Mouse (Mus musculus): Measurements from ENCODE around the gene Krcc1. TPM values are rescaled to one million over a fixed set of nuclear protein-coding genes. Genes with fewer than 3 reads are reported as not detected.
"Not testable (repeated sequence)": the region's sequence is repeated elsewhere in the genome, so short reads cannot be mapped to it uniquely, and the experiment has no call there.

Krcc1 gene
- total RNA-seq, 2 experiments from 2014 or later: 12.3 to 13.5 TPM

DNA sequence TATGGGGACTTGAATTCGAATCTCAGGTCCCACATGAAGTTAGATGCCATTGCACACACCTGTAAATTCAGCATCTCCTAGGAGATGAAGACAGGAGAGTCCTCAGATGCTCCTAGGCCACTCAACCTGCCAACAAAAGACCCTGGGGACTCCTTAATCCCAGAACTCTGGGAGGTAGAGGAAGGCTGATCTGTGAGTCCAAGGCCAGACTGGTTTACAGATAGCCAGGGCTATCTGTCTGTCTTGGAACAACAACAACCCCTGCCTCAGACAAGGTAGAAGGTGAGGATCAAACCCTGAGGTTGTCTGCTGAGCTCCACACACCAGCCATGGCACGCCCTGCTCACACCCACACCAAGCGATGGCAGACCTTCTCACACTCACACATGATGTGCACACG is 12.3 kb upstream of the Krcc1 start:
- DNase-seq (ENCODE audit: extremely low spot score in 1 of 2, low spot score in 2 of 2): no peak
- intact Hi-C loops (cut with DNase I): no loop called here

DNA sequence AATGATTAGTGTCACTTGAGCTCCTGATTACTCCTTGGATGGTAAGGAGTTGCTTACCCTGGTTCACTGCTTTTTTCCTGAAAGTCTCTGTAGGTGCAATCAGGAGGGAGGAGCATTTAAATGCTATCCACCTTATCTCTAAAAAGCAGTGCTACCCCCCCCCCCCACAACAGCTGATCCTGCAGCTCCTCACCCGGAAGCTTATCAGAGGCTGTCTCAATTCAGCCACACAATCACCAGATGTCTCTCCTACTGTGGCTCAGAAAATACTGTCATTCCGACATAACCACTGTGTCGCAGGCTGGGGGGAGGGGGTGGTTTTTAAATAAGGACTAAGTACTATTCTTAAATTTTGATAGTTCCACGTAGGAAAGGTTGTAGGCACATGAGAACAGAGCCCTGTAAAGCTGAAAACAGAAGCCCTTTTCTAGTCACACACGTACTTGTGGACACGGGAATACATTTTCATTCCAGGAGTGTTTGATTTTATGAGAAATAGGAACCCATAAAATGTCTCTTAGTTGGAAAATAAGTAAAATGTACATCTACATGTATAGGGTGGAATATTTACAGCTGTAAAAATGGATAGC is 11.3 kb upstream of the Krcc1 start:
- DNase-seq (ENCODE audit: extremely low spot score in 1 of 2, low spot score in 2 of 2): no peak
- intact Hi-C loops (cut with DNase I): loop anchor here (5.0 kb wide), 1 partner anchor 93 kb away; no protein-coding TSS in a partner anchor

DNA sequence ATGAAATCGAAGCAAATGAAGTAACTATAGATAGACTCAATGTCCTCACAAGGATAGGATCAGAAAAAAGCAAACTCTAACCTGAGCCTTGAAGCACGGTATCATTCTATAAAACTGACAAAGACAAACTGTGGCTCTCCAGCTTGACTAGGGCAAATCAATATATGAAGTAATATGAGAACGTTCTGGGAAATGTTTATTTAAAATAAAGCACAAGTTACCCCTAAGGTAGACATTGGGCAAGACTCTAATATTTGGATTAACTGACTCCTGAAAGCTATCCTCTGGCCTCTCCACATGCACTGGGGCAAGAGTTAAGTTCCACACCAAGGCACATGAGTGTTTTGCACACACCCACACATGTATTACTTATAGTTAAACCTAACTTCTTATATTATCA is 10.4 kb upstream of the Krcc1 start:
- no peak for DNase-seq (ENCODE audit: extremely low spot score in 1 of 2, low spot score in 2 of 2)
- intact Hi-C loops (cut with DNase I): loop anchor here (5.0 kb wide), 1 partner anchor 94 kb away; no protein-coding TSS in a partner anchor

DNA sequence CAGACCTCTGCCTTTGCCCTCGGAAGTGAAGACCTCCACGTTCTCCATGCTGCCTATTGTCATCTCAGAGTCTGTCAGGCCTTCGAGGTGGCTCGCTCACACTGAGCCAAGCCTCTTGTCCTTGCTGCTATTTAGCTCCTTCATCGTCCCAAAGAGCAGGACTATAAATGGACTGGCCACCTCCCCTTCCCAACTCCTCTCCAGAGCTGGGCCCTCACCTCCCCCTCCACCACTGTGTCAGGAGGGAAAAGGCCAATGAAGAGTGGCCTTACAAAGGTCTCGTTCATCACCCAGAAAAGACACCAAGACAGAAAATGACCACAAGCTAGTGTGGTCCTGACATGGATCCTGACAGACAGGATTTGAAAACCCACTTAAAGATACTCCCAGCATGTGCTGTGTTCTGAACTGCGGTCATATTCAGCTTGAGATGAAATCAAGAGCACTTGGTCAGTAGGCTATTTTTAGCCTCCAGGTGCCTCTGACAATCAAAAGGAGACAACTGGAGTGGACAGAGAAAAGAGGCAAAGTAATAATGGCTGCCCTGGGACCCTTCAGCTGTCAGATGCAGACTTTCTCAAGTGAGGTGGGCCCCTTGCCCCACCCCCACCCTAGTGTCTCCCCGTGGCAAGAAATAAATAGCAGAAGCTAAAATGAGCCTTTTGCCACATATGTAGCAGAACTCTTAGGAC is 9.2 kb upstream of the Krcc1 start:
- DNase-seq (ENCODE audit: extremely low spot score in 1 of 2, low spot score in 2 of 2): no peak

DNA sequence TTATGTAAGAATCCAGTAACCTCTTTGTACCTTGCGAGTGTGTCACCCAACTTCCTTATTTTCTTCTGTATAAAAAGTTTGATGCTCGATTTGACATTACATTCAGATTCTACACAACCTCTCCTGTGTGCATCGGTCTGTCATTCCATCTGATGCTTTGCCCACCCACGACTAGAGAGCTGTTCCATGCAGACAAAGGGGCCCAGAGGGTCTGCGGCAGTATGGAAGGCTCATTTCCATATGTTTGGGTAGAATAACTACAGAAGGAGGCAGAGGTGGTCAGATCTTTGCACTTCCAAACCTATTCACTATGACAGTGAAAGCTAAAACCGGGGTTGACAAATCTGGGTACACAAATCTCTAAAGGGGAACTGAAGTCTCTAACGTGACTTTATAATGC is 3.9 kb upstream of the Krcc1 start:
- DNase-seq (ENCODE audit: extremely low spot score in 1 of 2, low spot score in 2 of 2); intact Hi-C loops (cut with DNase I): not testable (repeated sequence)

More for the DNA sequence above, 9.2 kb upstream of the Krcc1 start:
- intact Hi-C loops (cut with DNase I): loop anchor here (5.0 kb wide), 1 partner anchor 95 kb away; no protein-coding TSS in a partner anchor

DNA sequence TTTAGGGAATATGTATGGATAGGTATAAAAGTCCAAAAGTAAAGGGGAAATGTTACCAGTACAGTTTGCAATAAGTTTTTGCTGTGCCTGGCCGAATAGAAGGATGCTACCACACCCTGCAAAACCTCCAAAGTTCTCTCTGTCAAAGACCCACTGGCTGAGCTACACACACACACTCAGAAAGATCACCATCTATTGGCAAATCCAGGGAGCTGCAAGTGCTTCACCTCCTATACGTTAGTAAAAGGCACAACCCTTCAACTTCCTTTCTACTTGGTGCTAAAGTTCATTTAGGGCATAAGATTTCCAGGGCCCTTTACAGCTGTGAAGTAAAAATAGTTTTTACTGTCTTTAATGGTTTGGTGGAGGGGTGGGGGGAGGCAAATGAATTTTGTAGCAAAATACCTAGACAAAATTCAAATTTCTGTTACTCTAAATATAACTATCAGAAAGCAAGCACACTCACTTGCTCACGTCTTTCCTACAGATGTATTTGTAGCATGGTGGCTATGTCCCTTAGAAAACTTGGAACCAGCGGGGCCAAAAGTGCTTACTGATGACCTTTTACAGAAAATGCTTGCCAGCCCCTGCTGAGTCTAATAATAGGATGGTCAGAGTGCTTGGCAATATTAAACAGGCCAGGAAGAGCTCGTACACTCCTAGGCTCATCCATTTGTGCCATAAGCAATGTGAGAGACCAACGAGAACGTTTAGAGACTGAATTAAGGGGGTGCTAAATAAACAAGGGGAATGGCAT is 2.4 kb upstream of the Krcc1 start:
- intact Hi-C loops (cut with DNase I): no loop called here
- DNase-seq (ENCODE audit: extremely low spot score in 1 of 2, low spot score in 2 of 2): peak in 1 of 2 experiments; percentile 12

DNA sequence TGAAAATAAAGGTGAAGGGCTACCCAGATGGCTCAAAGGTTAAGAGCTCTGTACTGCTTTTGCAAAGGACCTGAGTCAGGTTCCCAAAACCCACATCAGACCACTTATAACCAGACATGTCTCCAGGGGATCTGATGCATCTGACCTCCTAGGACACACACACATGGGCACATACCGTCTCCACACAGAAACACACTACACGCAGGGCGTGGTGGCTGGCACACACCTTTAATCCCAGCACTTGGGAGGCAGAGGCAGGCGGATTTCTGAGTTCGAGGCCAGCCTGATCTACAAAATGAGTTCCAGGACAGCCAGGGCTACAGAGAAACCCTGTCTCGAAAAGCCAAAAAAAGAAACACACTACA is 1.8 kb upstream of the Krcc1 start:
- intact Hi-C loops (cut with DNase I): loop anchor here (5.0 to 10.0 kb wide), 2 partner anchors 125 to 148 kb away; no protein-coding TSS in a partner anchor
- not testable (repeated sequence) for DNase-seq (ENCODE audit: extremely low spot score in 1 of 2, low spot score in 2 of 2)

DNA sequence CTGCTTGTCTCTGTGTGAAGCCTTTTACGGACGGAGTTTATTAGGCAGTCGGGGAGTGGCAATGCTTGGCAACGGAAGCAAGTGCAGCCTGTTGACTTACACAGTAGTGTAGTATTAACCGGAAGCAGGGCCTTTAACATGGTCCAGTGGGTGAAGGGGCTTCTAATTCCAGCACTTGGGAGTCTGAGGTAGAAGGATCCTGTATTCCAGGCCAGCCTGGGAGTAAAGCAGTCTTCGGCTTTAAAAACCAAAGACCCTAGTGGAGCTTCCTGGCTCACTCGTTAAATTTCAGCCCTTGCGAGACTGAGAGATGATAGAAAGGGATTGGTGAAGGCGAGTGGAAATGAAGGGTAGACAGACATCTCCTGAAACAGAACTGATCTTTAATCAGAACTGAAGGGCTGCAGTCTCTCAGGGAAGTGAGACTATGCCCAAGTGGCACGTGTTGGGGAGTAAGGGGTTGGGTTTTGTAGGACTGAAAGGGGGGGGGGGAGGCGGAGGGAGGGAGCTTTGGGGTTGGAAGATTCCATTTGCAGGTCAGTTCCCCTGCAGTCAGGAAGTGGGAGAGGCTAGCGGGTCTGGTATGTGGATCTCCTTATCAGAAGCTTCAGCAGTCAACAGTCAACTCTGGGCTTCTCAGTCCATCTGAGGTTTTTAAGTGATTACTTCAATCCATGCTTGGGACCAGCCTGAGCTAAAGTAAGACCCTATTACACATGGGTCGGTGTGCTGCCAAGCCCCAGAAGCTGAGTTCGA is 998 bp upstream of the Krcc1 start:
- peak; percentile 6 to 47 for DNase-seq (ENCODE audit: extremely low spot score in 1 of 2, low spot score in 2 of 2)
- intact Hi-C loops (cut with DNase I): loop anchor here (5.0 to 10.0 kb wide), 2 partner anchors 124 to 147 kb away; no protein-coding TSS in a partner anchor

DNA sequence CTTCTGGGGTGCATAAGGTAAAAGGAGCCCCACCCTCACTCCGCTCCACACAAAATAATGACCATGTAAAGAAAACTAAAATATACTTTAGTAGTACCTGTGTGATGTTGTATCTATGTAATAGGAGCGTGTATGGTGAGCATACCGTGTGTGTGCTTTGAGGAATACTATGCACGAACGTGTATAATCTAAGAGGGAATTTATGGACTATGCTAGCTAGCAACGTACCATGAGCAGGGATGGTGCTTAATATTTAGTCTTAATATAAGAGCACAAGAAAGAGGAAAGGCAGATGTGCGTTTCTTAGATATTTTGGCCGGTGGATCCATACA is 454 bp upstream of the Krcc1 start:
- intact Hi-C loops (cut with DNase I): loop anchor here (5.0 to 10.0 kb wide), 2 partner anchors 124 to 146 kb away; no protein-coding TSS in a partner anchor

DNA sequence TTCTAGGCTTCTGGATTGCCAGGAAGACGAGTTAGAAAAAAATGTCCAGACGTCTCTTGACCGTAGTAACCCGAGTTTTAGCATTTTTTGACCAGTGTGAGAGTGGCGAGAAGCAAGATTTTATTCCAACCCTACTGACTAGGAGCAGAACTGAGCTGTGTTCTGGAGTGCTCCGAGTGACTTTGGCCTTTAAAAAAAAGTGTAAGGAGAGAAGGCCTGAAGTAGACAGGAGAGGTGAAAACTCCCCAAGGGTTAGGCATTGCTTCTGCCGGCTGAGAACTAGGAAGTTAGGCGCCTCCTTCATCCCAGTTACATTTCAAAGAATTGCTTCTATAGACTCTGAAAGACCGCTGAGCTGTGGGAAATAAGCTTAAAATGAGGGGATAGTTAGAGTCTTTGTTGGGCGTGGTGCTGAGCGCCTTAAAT is 852 bp downstream of the Krcc1 start:
- intact Hi-C loops (cut with DNase I): loop anchor here (5.0 to 10.0 kb wide), 2 partner anchors 122 to 145 kb away; no protein-coding TSS in a partner anchor
- DNase-seq (ENCODE audit: extremely low spot score in 1 of 2, low spot score in 2 of 2): no peak

More for the DNA sequence above, 454 bp upstream of the Krcc1 start:
- DNase-seq (ENCODE audit: extremely low spot score in 1 of 2, low spot score in 2 of 2): no peak

DNA sequence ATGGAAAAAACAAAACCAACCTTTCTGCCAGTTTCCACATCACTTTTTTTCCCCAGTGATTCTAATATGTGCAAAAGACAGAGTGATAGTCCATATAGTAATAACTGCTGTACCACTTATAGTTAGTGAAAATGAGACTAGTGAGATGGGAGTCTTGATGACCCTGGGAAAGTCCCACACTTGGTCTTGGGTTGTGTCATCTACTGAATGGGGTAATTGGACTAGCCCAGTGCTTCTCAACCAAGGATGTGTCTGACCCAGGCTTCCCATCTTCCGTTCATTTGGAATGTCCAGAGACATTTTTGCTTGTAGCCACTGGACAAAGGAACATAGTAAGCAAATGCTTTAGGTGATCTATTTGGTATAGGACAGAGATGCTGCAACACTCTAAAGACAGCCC is 2.2 kb downstream of the Krcc1 start:
- no peak for DNase-seq (ENCODE audit: extremely low spot score in 1 of 2, low spot score in 2 of 2)
- intact Hi-C loops (cut with DNase I): loop anchor here (5.0 to 10.0 kb wide), 2 partner anchors 121 to 144 kb away; no protein-coding TSS in a partner anchor

DNA sequence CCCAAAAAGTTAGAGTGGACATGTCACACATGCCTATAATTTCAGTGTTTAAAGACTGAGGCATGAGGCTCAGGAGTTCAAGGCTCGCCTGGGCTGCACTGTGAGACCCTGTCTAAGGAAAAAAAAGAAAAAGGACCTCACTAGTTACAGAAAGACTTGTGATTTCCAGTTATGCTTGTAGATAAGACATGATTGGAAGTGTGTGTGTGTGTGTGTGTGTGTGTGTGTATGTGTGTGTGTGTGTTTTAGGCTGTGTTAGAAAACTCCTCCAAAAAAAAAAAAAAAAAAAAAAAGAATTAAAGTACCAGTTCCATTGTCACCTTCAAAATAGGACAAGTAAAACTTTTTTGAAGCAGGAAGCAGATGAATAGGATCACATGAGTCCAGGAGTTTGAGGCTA is 3.1 kb downstream of the Krcc1 start:
- DNase-seq (ENCODE audit: extremely low spot score in 1 of 2, low spot score in 2 of 2): no peak
- intact Hi-C loops (cut with DNase I): loop anchor here (5.0 to 10.0 kb wide), 2 partner anchors 120 to 143 kb away; no protein-coding TSS in a partner anchor

DNA sequence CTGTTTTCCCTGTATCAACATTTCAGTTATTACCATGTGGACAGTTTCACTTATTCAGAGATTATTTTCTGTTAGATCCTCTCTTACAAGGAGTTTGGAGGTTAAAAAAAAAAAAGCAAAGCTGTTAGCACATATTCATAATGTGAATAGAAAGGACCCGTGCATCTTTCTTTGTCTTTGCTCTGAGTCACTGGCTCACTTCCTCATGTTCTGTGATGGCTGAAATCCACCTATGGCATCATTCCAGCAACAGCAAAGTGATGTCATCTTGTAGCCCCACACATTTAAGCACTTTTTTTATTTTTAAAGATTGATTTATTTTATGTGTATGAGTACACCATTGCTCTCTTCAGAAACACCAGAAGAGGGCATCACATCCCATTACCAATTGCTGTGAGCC is 7.9 kb downstream of the Krcc1 start:
- intact Hi-C loops (cut with DNase I): loop anchor here (10.0 kb wide), 1 partner anchor 115 kb away; no protein-coding TSS in a partner anchor
- DNase-seq (ENCODE audit: extremely low spot score in 1 of 2, low spot score in 2 of 2): no peak

DNA sequence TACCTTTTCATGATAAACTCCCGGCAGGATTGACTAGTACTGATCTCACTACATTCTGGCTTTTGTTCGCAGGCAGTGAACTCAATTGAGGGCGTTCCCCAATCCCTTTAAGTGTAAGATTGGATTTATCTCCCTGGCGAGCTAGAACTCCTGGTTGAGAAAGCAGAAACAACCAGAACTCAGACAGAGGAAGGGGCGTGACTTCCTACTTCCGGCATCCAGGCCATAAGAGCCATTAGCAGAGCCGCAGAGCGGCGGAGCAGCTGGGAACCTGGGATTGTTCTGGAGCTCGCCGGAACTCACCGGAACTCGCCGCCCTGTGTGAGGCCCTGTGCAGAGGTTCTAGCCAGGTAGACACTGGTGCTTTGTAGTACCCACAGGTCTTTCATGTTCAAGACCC is 22.0 kb downstream of the Krcc1 start:
- DNase-seq (ENCODE audit: extremely low spot score in 1 of 2, low spot score in 2 of 2): no peak
- intact Hi-C loops (cut with DNase I): no loop called here

DNA sequence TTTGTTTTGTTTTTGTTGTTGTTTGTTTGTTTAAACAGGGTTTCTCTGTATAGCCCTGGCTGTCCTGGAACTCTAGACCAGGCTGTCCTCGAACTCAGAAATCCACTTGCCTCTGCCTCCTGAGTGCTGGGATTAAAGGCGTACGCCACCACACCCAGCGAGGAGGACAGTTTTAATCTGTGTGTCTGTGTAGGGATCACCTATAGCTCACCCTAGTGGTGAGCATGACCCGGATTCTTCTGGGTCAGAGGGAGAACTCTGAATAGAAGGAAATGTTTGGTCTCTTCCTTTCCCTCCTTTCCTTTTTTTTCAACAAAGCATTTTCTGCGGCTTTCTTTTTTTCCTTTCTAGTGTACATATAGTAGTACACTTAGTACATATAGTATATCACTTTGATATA is 23.8 kb downstream of the Krcc1 start:
- no peak for DNase-seq (ENCODE audit: extremely low spot score in 1 of 2, low spot score in 2 of 2)
- intact Hi-C loops (cut with DNase I): no loop called here

DNA sequence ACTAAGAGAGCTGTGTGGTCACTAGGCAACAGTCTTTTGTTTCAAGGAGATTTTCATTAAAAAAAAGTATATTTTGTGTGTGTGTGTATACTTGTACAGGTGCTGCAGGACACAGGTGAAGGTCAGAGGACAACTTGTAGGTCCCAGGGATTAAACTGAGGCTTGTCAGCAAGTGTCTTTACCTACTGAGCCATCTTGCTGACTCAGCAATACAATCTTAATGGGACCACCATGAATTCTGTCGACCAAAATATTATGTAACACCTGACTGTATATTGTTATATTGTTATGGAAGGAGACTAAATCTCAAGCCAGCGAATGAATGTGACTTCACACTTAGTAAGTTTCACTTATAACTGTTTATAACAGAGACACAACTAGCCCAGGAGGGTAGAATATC is 26.6 kb downstream of the Krcc1 start:
- DNase-seq (ENCODE audit: extremely low spot score in 1 of 2, low spot score in 2 of 2): no peak
- intact Hi-C loops (cut with DNase I): no loop called here

DNA sequence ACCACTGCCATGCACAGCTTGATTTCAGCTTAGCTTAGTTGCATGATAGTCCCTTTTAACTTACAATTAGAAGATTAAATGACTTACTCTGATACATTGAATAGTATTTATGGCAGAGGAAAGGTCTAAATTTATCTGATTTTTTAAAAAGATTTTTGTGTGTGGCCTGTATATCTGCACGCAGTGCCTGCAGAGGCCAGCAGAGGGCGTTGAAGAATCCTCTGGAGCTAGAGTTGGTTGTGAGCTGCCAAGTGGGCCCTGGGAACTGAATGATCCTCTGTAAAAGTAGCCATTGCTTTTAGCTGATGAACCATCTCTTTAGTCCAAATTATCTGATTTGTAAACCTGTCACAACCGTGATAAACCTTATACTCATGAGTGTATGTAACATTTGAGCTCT is 27.3 kb downstream of the Krcc1 start:
- intact Hi-C loops (cut with DNase I): no loop called here

DNA sequence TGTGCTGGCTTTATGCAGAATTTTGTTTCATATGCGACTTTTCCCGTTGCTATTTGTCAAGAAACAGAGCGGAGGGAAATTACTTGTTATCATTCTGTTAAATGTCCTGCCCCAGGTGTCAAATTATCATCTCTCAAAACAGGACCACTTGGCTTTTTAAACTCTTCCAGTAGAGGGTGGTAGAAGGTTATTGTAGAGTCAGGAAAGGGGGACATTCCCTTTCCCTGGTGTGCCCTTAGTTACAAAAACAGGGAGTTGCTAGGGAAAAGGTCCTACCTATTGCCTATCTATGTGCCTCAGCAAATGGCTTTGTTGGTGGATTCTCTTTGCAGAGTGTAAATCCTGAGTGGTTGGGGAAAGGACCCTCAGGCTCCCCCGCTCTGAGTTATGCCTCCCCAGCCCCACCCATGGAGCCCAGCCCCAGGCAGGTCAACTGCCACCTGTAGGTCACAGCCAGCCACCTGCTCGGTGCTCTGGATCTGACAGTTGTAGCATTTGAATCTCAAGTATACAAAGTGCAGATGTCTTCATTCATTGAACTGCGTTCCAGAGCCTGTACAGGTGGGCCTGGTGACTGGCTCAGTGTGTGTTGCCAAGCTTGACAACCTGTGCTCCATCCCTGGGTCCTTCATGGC is 30.7 kb downstream of the Krcc1 start:
- no peak for DNase-seq (ENCODE audit: extremely low spot score in 1 of 2, low spot score in 2 of 2)

More for the DNA sequence above, 27.3 kb downstream of the Krcc1 start:
- DNase-seq (ENCODE audit: extremely low spot score in 1 of 2, low spot score in 2 of 2): peak in 1 of 2 experiments; percentile 3

More for the DNA sequence above, 30.7 kb downstream of the Krcc1 start:
- intact Hi-C loops (cut with DNase I): no loop called here
